Mouse (Mus musculus) CD4-positive naive resting alpha-beta T cell, adult 76 days (primary cell): ENCODE results near the gene Pcbp1. TPM values are rescaled to one million over a fixed set of nuclear protein-coding genes. Genes with fewer than 3 reads are reported as not detected.

Experiments used
- total RNA-seq: library from RNA; stranded (reverse); gene quantifications from one replicate; pipeline ENCODE4 v1.2.4, GENCODE M21; 2023

The Pcbp1 gene
- total RNA-seq, result 207 TPM

DNA sequence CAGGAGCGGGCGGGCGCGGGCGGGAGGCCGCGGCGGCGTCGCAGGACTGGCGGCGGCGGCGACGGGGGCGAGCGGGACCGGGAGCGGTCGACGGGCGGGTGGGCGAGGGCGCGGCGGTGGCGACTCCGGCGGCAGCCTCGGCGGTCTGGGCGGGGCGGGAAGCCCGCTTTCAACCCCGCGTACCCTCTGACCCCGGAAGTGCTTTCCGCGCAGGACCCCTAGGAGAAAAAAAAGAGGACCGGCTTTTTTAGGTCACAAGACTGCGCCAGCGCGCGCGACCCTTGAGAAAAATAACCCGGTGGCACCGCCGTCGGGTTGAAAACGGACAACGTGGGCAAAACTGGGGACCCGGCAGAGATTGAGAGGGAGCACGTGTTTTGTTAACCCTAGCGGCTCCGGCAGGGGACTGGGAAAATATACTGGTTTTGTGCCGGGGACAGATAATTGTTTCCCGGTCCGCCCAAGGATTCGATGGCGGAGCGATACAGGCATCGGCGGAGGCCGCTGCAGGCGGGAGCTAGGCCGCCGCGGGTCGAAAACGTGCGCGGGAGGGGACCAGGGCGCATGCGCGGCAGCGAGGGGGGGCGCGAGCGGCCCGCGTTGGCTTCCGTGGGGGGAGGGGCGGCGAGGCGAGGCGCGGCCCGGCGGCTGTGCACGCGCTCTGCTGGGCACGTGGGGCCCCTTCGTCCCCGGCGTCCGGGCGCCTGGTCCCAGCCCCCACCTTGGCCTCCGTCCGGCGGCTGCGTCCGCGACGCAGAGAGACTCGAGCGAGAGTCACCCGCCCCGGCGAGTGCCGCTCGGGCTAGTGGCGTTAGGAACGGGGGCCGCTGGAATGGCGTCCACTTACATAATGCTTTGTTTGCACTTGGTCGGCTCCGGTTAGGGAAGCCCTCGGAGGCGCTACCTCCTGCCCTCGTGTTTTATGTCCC, at the start of gene Pcbp1:
Pcbp1 (minus strand) TSS at position 290 of the 929 bp plus-strand sequence.

Other genes with a start within 250 kb of the Pcbp1 start
- gene Fam136a, start 160.7 kb downstream of the Pcbp1 start, total RNA-seq, result 14.0 TPM
- 213 TPM for gene Snrpg, start 155.0 kb downstream of the Pcbp1 start, total RNA-seq
- gene Pcyox1, start 129.2 kb downstream of the Pcbp1 start, total RNA-seq, result 8.5 TPM
- 64.9 TPM for gene Tia1, start 122.1 kb downstream of the Pcbp1 start, total RNA-seq
- gene Gm44790, start 99.7 kb downstream of the Pcbp1 start, total RNA-seq, result not detected
- gene C87436, start 87.9 kb downstream of the Pcbp1 start, total RNA-seq, result 46.3 TPM
- gene Asprv1, start 101.8 kb upstream of the Pcbp1 start, total RNA-seq, result 0.85 TPM
- gene Mxd1, start 142.8 kb upstream of the Pcbp1 start, total RNA-seq, result 75.6 TPM
- gene Snrnp27, start 158.2 kb upstream of the Pcbp1 start, total RNA-seq, result 40.9 TPM
- 36.0 TPM for gene Gmcl1, start 207.1 kb upstream of the Pcbp1 start, total RNA-seq